Mouse (Mus musculus): ENCODE results near the gene Macrod1.

DNA sequence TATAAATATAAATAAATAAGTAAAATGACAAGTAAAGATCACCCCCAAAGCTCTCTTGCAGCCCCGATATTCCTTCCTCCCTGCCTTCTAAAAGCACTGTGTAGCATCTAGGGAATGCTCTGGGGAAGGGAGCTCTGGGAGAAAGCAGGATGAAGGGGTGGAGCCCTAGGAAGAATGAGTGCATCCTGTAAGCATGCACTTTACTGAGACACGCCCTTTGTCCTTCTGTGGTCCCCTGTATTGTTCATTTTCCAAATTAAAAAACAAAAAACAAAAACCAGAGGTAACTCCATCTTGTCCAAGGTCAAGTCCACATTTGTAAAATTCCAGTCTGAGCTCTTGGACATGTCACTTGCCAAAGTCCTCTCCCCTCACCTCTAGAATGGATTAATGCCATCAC is 148.3 kb downstream of the Macrod1 start:
- TF ChIP-seq CTCF (IDR thresholded peaks at IDR 0.05; ENCODE audit: extremely low read depth, insufficient read depth, insufficient read length, insufficient replicate concordance) (no peak), POLR2A (IDR thresholded peaks at IDR 0.05; ENCODE audit: low read depth, low read length) (no peak)

All from spleen, adult 2 months (tissue).